Mouse (Mus musculus) kidney, postnatal 0 days (tissue): ENCODE data around the gene Ptx4. TPM values are rescaled to one million over a fixed set of nuclear protein-coding genes. Genes with fewer than 3 reads are reported as not detected.

Experiments
- ATAC-seq: fragments of 200-750 bp; cut with Nextera tagmentation; replicated peaks from 2 replicates; pipeline ENCODE4 v1.8.0; 2017; ENCODE audit warnings: low read depth, moderate number of reproducible peaks, moderate TSS enrichment, moderate library complexity; ENCODE audit not compliant: low FRiP score
- DNase-seq: peaks from one replicate; pipeline ENCODE4 v3.0.0-alpha.2; 2016; ENCODE audit warnings: low spot score
- H3K27ac ChIP-seq: fragments of 300-500 bp; sonication (generic); 2 replicates; pipeline ENCODE4 v1.5.1; 2014; ENCODE audit warnings: mild to moderate bottlenecking
- H3K27me3 ChIP-seq: fragments of 300-500 bp; sonication (generic); 2 replicates; pipeline ENCODE4 v1.6.1; 2014; ENCODE audit warnings: low read length, mixed read lengths; ENCODE audit not compliant: insufficient read depth
- H3K36me3 ChIP-seq: fragments of 300-500 bp; sonication (generic); 2 replicates; pipeline ENCODE4 v1.6.1; 2014; ENCODE audit warnings: low read length, mixed read lengths; ENCODE audit not compliant: insufficient read depth
- H3K4me1 ChIP-seq: fragments of 300-500 bp; sonication (generic); replicated peaks from 2 replicates; pipeline ENCODE4 v1.6.1; 2014; ENCODE audit warnings: antibody characterized with exemption, low read length, mixed read lengths; ENCODE audit not compliant: insufficient read depth
- H3K4me2 ChIP-seq: fragments of 300-500 bp; sonication (generic); 2 replicates; pipeline ENCODE4 v1.6.1; 2014; ENCODE audit warnings: mild to moderate bottlenecking, low read length, moderate library complexity, mixed read lengths
- H3K4me3 ChIP-seq: fragments of 300-500 bp; sonication (generic); replicated peaks from 2 replicates; pipeline ENCODE4 v1.5.1; 2014; ENCODE audit warnings: low read depth, low read length
- H3K9ac ChIP-seq: fragments of 300-500 bp; sonication (generic); 2 replicates; pipeline ENCODE4 v1.6.1; 2014; ENCODE audit warnings: low read depth, low read length
- H3K9me3 ChIP-seq: fragments of 300-500 bp; sonication (generic); replicated peaks from 2 replicates; pipeline ENCODE4 v1.6.1; 2016; ENCODE audit warnings: low read length, inconsistent platforms, mixed read lengths
- CTCF ChIP-seq: IDR thresholded peaks from 2 replicates; pipeline ENCODE4 v1.5.1; 2016; ENCODE audit warnings: antibody characterized with exemption, low read depth, mild to moderate bottlenecking, moderate library complexity
- WGBS: fragments of 180-500 bp; shearing (Covaris S2); extraction: QIAGEN DNeasy Blood & Tissue Kit; methylation state at CpG from one replicate; pipeline ENCODE4 v1.1.7; 2014; 5-methylcytosine and 5-hydroxymethylcytosine counted together
- polyA plus RNA-seq: library from polyadenylated mRNA; unstranded; fragments of >200 nt; fragmentation: Nextera tagmentation; extraction: Ambion mirVana; gene quantifications from 2 replicates; pipeline ENCODE4 v1.2.1, GENCODE M21; 2015

Gene Ptx4
- polyA plus RNA-seq, 1 experiment from 2014 or later: not detected

DNA sequence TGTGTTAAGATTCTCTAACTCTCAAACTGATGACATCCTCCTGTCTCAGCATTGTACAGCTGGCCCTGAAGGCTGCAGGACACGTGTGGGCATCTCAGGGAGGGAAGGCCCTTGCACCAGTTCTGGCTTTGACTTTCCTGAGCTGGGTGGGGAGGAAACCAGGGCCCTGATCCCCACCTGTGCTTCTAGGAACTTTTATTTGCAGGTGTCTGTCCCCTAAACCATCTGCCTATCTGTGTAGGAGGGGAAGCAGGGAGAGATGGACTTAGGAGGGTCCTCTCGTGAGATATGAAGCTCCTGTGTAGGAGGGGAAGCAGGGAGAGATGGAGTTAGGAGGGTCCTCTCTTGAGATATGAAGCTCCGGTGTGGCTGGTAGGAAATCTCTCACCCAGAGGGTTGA, 37.7 kb upstream of the Ptx4 start:
- H3K4me3 ChIP-seq: no peak overlapping the region
- peak overlapping the region; percentile 6; the same call in 1 of the 2 replicates for H3K4me2 ChIP-seq
- no peak overlapping the region for H3K9ac ChIP-seq
- no peak for TF ChIP-seq CTCF
- ATAC-seq: no peak
- DNase-seq: no peak
- peak overlapping the region; percentile 94 for H3K27ac ChIP-seq
- 0 out of 2 replicates have a peak, but pooled peaks cover 1% of the 10 kb centered on the region for H3K36me3 ChIP-seq
- 24% methylated on average over 3 of the region's 3 CpGs for WGBS
- peaks cover 14% of the 10 kb centered on the region; the same call in 1 of the 2 replicates for H3K4me1 ChIP-seq
- H3K9me3 ChIP-seq: no peaks in the 10 kb centered on the region
- H3K27me3 ChIP-seq: no peaks in the 10 kb centered on the region

DNA sequence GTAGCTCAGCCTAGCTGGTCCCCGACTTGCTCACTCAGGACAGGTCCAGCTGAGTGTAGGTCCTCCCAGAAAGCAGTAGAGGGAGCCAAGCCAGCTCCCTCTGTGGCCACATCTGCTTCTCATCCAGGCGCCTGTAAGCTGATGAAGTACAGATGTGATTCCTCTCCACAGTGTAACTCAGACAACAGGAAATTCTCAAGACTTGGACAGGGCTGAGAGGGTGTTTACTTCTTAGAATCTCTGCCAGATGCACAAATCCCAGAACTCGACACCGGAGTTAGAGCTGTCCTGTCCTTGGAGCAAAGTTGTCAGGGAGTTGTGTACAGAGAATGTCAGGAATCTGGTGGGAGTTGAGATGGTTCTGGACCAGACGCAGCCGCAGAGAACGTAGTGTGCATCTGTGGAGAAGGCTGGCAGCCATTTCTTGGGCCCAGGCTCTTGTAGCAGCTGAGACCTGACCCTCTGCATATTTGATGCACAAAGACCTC, 37.1 kb upstream of the Ptx4 start, which contains the start of gene Tmem204:
TSS of gene Tmem204 (minus strand) at position 148 of the 488 bp plus-strand sequence.
- no peaks in the 10 kb centered on the region for H3K9me3 ChIP-seq
- DNase-seq: peak; percentile 98
- peak; percentile 65 for TF ChIP-seq CTCF
- H3K4me3 ChIP-seq: no peak within 1 kb of the TSS
- H3K27ac ChIP-seq: peak within 1 kb of the TSS; percentile 94
- H3K36me3 ChIP-seq: 0 out of 2 replicates have a peak, but pooled peaks cover 7% of the 10 kb centered on the region
- peak within 1 kb of the TSS; percentile 6; the same call in 1 of the 2 replicates for H3K4me2 ChIP-seq
- no peaks in the 10 kb centered on the region for H3K27me3 ChIP-seq
- no peak within 1 kb of the TSS for H3K9ac ChIP-seq
- WGBS: 12% methylated on average over 7 of the region's 7 CpGs
- peak; percentile 85 for ATAC-seq
- peaks cover 10% of the 10 kb centered on the region; the same call in 1 of the 2 replicates for H3K4me1 ChIP-seq

DNA sequence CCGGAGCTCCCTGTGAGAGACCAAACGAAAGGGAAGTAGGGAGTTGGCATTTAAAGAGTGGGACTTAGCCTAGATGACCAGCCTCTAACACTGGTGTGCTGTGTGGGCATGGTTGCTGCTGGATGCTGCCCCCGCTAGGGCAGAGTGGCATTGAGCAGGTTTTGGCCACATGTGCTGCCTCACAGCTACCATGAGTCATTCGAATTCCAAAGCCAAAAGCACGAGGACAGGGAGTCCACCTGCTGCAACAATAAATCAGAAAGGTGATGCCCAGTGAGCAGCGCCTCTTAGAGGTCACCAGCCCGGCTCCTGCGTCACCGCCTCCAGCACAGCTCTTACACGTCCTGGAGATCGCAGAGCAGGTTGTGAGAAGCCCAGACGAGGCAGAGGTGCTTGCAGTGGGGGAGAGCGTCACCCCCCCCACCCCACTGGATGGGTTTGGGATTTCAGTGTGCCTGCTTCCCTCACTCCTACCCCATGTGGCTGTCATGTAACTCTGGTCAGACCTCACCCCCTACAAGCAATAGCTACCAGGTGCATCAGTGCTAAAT, 35.6 kb upstream of the Ptx4 start:
- Histone ChIP-seq H3K9me3 (no peaks in the 10 kb centered on the region), H3K9ac (no peak overlapping the region), H3K27me3 (no peaks in the 10 kb centered on the region), H3K36me3 (0 out of 2 replicates have a peak, but pooled peaks cover 7% of the 10 kb centered on the region), H3K4me1 (peaks cover 10% of the 10 kb centered on the region; the same call in 1 of the 2 replicates), H3K27ac (peak overlapping the region; percentile 94), H3K4me3 (no peak overlapping the region), H3K4me2 (no peak overlapping the region)
- TF ChIP-seq CTCF: peak; percentile 24; the same call in 1 of the 2 replicates
- ATAC-seq (no peak), DNase-seq (no peak)
- WGBS: 52% methylated on average over 13 of the region's 13 CpGs

DNA sequence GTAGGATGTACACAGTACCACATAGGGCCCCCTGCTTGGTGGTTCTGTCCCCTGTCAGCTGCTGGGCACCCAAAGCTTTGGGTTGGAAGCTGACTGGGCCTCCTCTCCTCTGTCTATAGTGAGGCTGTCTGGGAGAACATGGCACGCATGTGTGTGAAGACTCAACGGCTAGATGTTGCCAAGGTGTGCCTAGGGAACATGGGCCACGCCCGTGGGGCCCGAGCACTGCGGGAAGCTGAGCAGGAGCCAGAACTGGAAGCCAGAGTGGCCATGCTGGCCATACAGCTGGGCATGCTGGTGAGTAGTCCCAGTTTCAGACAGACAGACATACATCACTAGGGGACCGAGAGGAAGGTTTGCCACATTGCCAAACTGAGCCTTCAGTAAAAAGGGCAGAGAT, 33.8 kb upstream of the Ptx4 start:
- TF ChIP-seq CTCF: no peak

DNA sequence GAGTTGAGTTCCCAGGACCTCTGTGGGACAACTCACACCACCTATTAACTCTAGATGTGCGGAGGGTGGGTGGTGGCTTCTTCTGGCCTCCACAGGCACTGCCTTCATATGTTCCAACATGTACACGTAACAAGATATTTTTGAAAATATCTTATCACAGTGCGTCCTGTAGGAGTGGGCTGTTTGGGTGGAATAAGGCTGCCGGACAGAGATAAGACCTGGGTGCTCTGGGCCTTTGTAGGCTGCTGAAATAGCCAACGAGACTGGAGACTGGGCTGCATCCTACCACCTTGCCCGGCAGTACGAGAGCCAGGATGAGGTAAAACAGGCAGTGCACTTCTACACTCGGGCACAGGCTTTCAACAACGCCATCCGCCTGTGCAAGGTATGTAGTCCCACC, 31.4 kb upstream of the Ptx4 start:
- Histone ChIP-seq H3K27me3 (no peaks in the 10 kb centered on the region), H3K9me3 (no peaks in the 10 kb centered on the region), H3K36me3 (peaks cover 22% of the 10 kb centered on the region; the same call in 1 of the 2 replicates), H3K4me3 (no peak overlapping the region), H3K4me2 (no peak overlapping the region), H3K4me1 (peaks cover under 1% of the 10 kb centered on the region; the same call in 1 of the 2 replicates), H3K9ac (no peak overlapping the region), H3K27ac (no peak overlapping the region)
- DNase-seq (no peak), ATAC-seq (no peak)
- 92% methylated on average over 10 of the region's 10 CpGs for WGBS
- TF ChIP-seq CTCF: no peak

More for the DNA sequence above, 33.8 kb upstream of the Ptx4 start:
- Histone ChIP-seq H3K27me3 (no peaks in the 10 kb centered on the region), H3K4me3 (no peak overlapping the region), H3K4me2 (no peak overlapping the region), H3K9ac (no peak overlapping the region), H3K36me3 (0 out of 2 replicates have a peak, but pooled peaks cover 12% of the 10 kb centered on the region), H3K4me1 (peaks cover 10% of the 10 kb centered on the region; the same call in 1 of the 2 replicates), H3K9me3 (no peaks in the 10 kb centered on the region), H3K27ac (no peak overlapping the region)
- DNase-seq (no peak), ATAC-seq (no peak)
- WGBS: 90% methylated on average over 7 of the region's 7 CpGs

DNA sequence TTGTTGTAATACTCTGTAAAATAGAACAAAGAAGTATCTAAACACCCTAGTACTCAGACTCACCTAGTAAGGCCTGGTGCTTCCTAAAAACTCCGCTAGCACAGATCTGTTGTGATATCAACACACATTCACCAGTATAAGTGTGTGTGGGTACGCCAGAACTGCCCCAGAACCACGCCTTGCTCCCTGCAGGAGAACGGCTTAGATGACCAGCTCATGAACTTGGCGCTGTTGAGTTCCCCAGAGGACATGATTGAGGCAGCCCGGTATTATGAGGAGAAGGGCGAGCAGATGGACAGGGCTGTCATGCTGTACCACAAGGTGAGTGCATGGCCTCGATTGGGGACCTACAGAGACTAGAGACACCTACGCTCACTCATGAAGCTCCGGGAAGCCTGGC, 30.1 kb upstream of the Ptx4 start:
- Histone ChIP-seq H3K4me3 (no peak overlapping the region), H3K27me3 (no peaks in the 10 kb centered on the region), H3K9me3 (no peaks in the 10 kb centered on the region), H3K36me3 (peaks cover 25% of the 10 kb centered on the region; the same call in 1 of the 2 replicates), H3K4me1 (no peaks in the 10 kb centered on the region), H3K27ac (no peak overlapping the region), H3K9ac (no peak overlapping the region), H3K4me2 (no peak overlapping the region)
- ATAC-seq (no peak), DNase-seq (no peak)
- 90% methylated on average over 10 of the region's 10 CpGs for WGBS
- TF ChIP-seq CTCF: no peak
